Mouse (Mus musculus) MEL (cell line): ENCODE results near the gene Col20a1. TPM values are rescaled to one million over a fixed set of nuclear protein-coding genes. Genes with fewer than 3 reads are reported as not detected.

ENCODE experiments used
- DNase-seq: peaks from one replicate; pipeline ENCODE4 v3.0.0; 2011; ENCODE audit warnings: low read depth, low spot score
- H3K27ac ChIP-seq: 2 replicates; pipeline ENCODE4 v1.5.1; 2012; ENCODE audit warnings: low read depth, mild to moderate bottlenecking, control low read depth, low read length, moderate library complexity; ENCODE audit not compliant: control insufficient read depth
- H3K27me3 ChIP-seq, 2 experiments: fragments of 150-350 bp in 1 of 2; sonication (generic) in 1 of 2; 2 replicates each; pipeline ENCODE4 v1.6.1; 2012; ENCODE audit warnings: low read length in 2 of 2, mild to moderate bottlenecking in 2 of 2, improper control_type of control experiment in 1 of 2, moderate library complexity in 1 of 2; ENCODE audit not compliant: insufficient read depth in 2 of 2, control insufficient read depth in 1 of 2
- H3K36me3 ChIP-seq, 2 experiments: 2 replicates each; pipeline ENCODE4 v1.6.1; 2012 to 2014; ENCODE audit warnings: low read length in 2 of 2, improper control_type of control experiment in 1 of 2, inconsistent platforms in 1 of 2, mild to moderate bottlenecking in 1 of 2; ENCODE audit not compliant: insufficient read depth in 2 of 2, control insufficient read depth in 1 of 2
- H3K4me1 ChIP-seq, 2 experiments: fragments of 150-350 bp in 1 of 2; sonication (generic) in 1 of 2; 2 replicates each; pipeline ENCODE4 v1.6.1; 2012; ENCODE audit warnings: low read length in 2 of 2, improper control_type of control experiment in 1 of 2, mild to moderate bottlenecking in 1 of 2; ENCODE audit not compliant: insufficient read depth in 2 of 2, control insufficient read depth in 1 of 2
- H3K4me3 ChIP-seq, 2 experiments: fragments of 150-350 bp in 1 of 2; sonication (generic) in 1 of 2; 2 replicates each; pipeline ENCODE4 v1.5.1; 2012; ENCODE audit warnings: low read depth in 2 of 2, low read length in 2 of 2, mild to moderate bottlenecking in 2 of 2, moderate library complexity in 2 of 2, control low read depth in 1 of 2, improper control_type of control experiment in 1 of 2; ENCODE audit not compliant: control insufficient read depth in 1 of 2, insufficient read depth in 1 of 2
- H3K79me2 ChIP-seq: 2 replicates; pipeline ENCODE4 v1.6.1; 2012; ENCODE audit warnings: mild to moderate bottlenecking, low read length, moderate library complexity; ENCODE audit not compliant: control insufficient read depth, poor library complexity, insufficient read depth
- H3K9ac ChIP-seq: 2 replicates; pipeline ENCODE4 v1.6.1; 2012; ENCODE audit warnings: low read depth, mild to moderate bottlenecking, control low read depth, low read length, moderate library complexity; ENCODE audit not compliant: control insufficient read depth, poor library complexity, severe bottlenecking
- H3K9me3 ChIP-seq: fragments of 150-350 bp; sonication (generic); replicated peaks from 2 replicates; pipeline ENCODE4 v1.6.1; 2012; ENCODE audit warnings: mild to moderate bottlenecking, low read length, improper control_type of control experiment, moderate library complexity; ENCODE audit not compliant: insufficient read depth
- CHD1 ChIP-seq: IDR thresholded peaks from 2 replicates; pipeline ENCODE4 v1.6.1; 2012; ENCODE audit warnings: low read depth, mild to moderate bottlenecking, inconsistent platforms, low read length, improper control_type of control experiment
- CHD2 ChIP-seq: IDR thresholded peaks from 2 replicates; pipeline ENCODE4 v1.6.1; 2011; ENCODE audit warnings: low read length, improper control_type of control experiment
- CTCF ChIP-seq, 3 experiments: IDR thresholded peaks in 2 of 3; conservative IDR thresholded peaks in 1 of 3; 2 replicates each; pipeline ENCODE4 v1.5.1; 2011 to 2012; ENCODE audit warnings: low read length in 3 of 3, low read depth in 2 of 3, mild to moderate bottlenecking in 2 of 3, improper control_type of control experiment in 1 of 3, inconsistent platforms in 1 of 3, mixed read lengths in 1 of 3, moderate library complexity in 1 of 3; ENCODE audit not compliant: control insufficient read depth in 1 of 3, insufficient read depth in 1 of 3, poor library complexity in 1 of 3, severe bottlenecking in 1 of 3
- EP300 ChIP-seq, 2 experiments: IDR thresholded peaks; 2 replicates each; pipeline ENCODE4 v1.6.1; 2011; ENCODE audit warnings: improper control_type of control experiment in 2 of 2, low read length in 2 of 2, low read depth in 1 of 2, mild to moderate bottlenecking in 1 of 2
- GATA1 ChIP-seq: IDR thresholded peaks from 2 replicates; pipeline ENCODE4 v1.6.1; 2011; ENCODE audit warnings: low read depth, low read length, improper control_type of control experiment
- HCFC1 ChIP-seq: IDR thresholded peaks from 2 replicates; pipeline ENCODE4 v1.6.1; 2012; ENCODE audit warnings: low read depth, mild to moderate bottlenecking, inconsistent platforms, low read length, improper control_type of control experiment, moderate library complexity
- JUND ChIP-seq: IDR thresholded peaks from 2 replicates; pipeline ENCODE4 v1.6.1; 2011; ENCODE audit warnings: low read depth, mild to moderate bottlenecking, improper control_type of control experiment, low read length
- MAFK ChIP-seq: IDR thresholded peaks from 2 replicates; pipeline ENCODE4 v1.6.1; 2011; ENCODE audit warnings: low read depth, mild to moderate bottlenecking, low read length, improper control_type of control experiment, borderline replicate concordance
- MAZ ChIP-seq: IDR thresholded peaks from 2 replicates; pipeline ENCODE4 v1.6.1; 2012; ENCODE audit warnings: low read depth, mild to moderate bottlenecking, inconsistent platforms, low read length, improper control_type of control experiment
- MXI1 ChIP-seq: IDR thresholded peaks from 2 replicates; pipeline ENCODE4 v1.6.1; 2011; ENCODE audit warnings: mild to moderate bottlenecking, low read depth, low read length, improper control_type of control experiment
- MYB ChIP-seq: IDR thresholded peaks from 2 replicates; pipeline ENCODE4 v1.6.1; 2011; ENCODE audit warnings: mild to moderate bottlenecking, low read depth, low read length, improper control_type of control experiment
- MYC ChIP-seq: IDR thresholded peaks from 2 replicates; pipeline ENCODE4 v1.6.1; 2011; ENCODE audit warnings: low read depth, mild to moderate bottlenecking, low read length, improper control_type of control experiment, moderate library complexity
- NELFE ChIP-seq: IDR thresholded peaks from 2 replicates; pipeline ENCODE4 v1.6.1; 2011; ENCODE audit warnings: low read depth, low read length, improper control_type of control experiment
- POLR2A ChIP-seq, 2 experiments: IDR thresholded peaks; 2 replicates each; pipeline ENCODE4 v1.6.1; 2011 to 2012; ENCODE audit warnings: low read length in 2 of 2, mild to moderate bottlenecking in 2 of 2, control low read depth in 1 of 2, improper control_type of control experiment in 1 of 2, low read depth in 1 of 2, moderate library complexity in 1 of 2; ENCODE audit not compliant: control insufficient read depth in 1 of 2, insufficient read depth in 1 of 2, poor library complexity in 1 of 2
- POLR2AphosphoS2 ChIP-seq: IDR thresholded peaks from 2 replicates; pipeline ENCODE4 v1.6.1; 2011; ENCODE audit warnings: low read length, improper control_type of control experiment
- POLR2AphosphoS5 ChIP-seq: IDR thresholded peaks from 2 replicates; pipeline ENCODE4 v1.6.1; 2012; ENCODE audit warnings: low read depth, borderline replicate concordance, mild to moderate bottlenecking, inconsistent platforms, low read length, moderate library complexity, mixed read lengths
- RAD21 ChIP-seq: IDR thresholded peaks from 2 replicates; pipeline ENCODE4 v1.6.1; 2011; ENCODE audit warnings: mild to moderate bottlenecking, low read depth, low read length, improper control_type of control experiment
- RCOR1 ChIP-seq: IDR thresholded peaks from 2 replicates; pipeline ENCODE4 v1.6.1; 2012; ENCODE audit warnings: low read depth, mild to moderate bottlenecking, inconsistent platforms, low read length, improper control_type of control experiment
- SIN3A ChIP-seq: IDR thresholded peaks from 2 replicates; pipeline ENCODE4 v1.6.1; 2012; ENCODE audit warnings: low read length, improper control_type of control experiment, inconsistent platforms
- TAL1 ChIP-seq: IDR thresholded peaks from 2 replicates; pipeline ENCODE4 v1.6.1; 2012; ENCODE audit warnings: mild to moderate bottlenecking, inconsistent platforms, low read length, moderate library complexity, mixed read lengths
- TCF12 ChIP-seq: IDR thresholded peaks from 2 replicates; pipeline ENCODE4 v1.6.1; 2014; ENCODE audit warnings: low read depth, mild to moderate bottlenecking, inconsistent platforms, low read length, improper control_type of control experiment, moderate library complexity
- UBTF ChIP-seq: IDR thresholded peaks from 2 replicates; pipeline ENCODE4 v1.6.1; 2012; ENCODE audit warnings: low read depth, mild to moderate bottlenecking, inconsistent platforms, low read length, improper control_type of control experiment, moderate library complexity, borderline replicate concordance; ENCODE audit not compliant: insufficient read depth
- USF2 ChIP-seq, 2 experiments: IDR thresholded peaks; 2 replicates each; pipeline ENCODE4 v1.6.1; 2011 to 2012; ENCODE audit warnings: improper control_type of control experiment in 2 of 2, low read length in 2 of 2, borderline replicate concordance in 1 of 2, inconsistent platforms in 1 of 2, low read depth in 1 of 2, mild to moderate bottlenecking in 1 of 2; ENCODE audit not compliant: insufficient read depth in 1 of 2
- ZMIZ1 ChIP-seq: IDR thresholded peaks from 2 replicates; pipeline ENCODE4 v1.6.1; 2012; ENCODE audit warnings: low read depth, mild to moderate bottlenecking, inconsistent platforms, low read length, improper control_type of control experiment, moderate library complexity
- ZNF384 ChIP-seq: IDR thresholded peaks from 2 replicates; pipeline ENCODE4 v1.6.1; 2012; ENCODE audit warnings: low read depth, mild to moderate bottlenecking, inconsistent platforms, low read length, improper control_type of control experiment
- polyA plus RNA-seq, 2 experiments: library from polyadenylated mRNA; stranded (reverse) in 1 of 2; unstranded in 1 of 2; fragments of >175 nt in 1 of 2; fragments of >200 nt in 1 of 2; gene quantifications; 2 replicates each; pipeline versions ENCODE4 v1.2.1 to v1.2.4; 2012; ENCODE audit warnings: low replicate concordance in 2 of 2, low read depth in 1 of 2; ENCODE audit not compliant: insufficient read length in 2 of 2, insufficient read depth in 1 of 2, missing spikeins in 1 of 2
- total RNA-seq: library from RNA; depleted of rRNA; stranded (reverse); fragments of 300-350 nt; gene quantifications from 2 replicates; pipeline ENCODE4 v1.2.3, GENCODE M21; 2012

Gene Col20a1
- total and polyA plus RNA-seq, 3 experiments: 0.23 to 0.40 TPM; not detected in 1

- DNase-seq: no peak
- Histone ChIP-seq H3K9me3 (no peaks in the 10 kb centered on the region), H3K36me3 (no peaks in the 10 kb centered on the region), H3K79me2 (no peaks in the 10 kb centered on the region), H3K27ac (no peak overlapping the region), H3K4me3 (no peak overlapping the region), H3K4me1 (no peaks in the 10 kb centered on the region), H3K9ac (no peak overlapping the region), H3K27me3 (peaks cover 0 to 3% of the 10 kb centered on the region in 2 experiments; a peak in 1 of 4 replicates)
- no peak for TF ChIP-seq SIN3A
- no peak for TF ChIP-seq CTCF (IDR thresholded peaks at IDR 0.05 in 2 of 3, conservative IDR thresholded peaks at IDR 0.05 in 1 of 3; ENCODE audit: control insufficient read depth in 1 of 3, insufficient read depth in 1 of 3, low read depth in 2 of 3, low read length in 3 of 3, poor library complexity in 1 of 3, severe bottlenecking in 1 of 3)
- TF ChIP-seq CHD2: no peak
- TF ChIP-seq MYB: no peak
- TF ChIP-seq UBTF: no peak
- TF ChIP-seq USF2 (IDR thresholded peaks at IDR 0.05; ENCODE audit: borderline replicate concordance in 1 of 2, insufficient read depth in 1 of 2, low read depth in 1 of 2, low read length in 2 of 2): no peak
- no peak for TF ChIP-seq MAFK
- no peak for TF ChIP-seq HCFC1
- no peak for TF ChIP-seq EP300 (IDR thresholded peaks at IDR 0.05; ENCODE audit: low read depth in 1 of 2, low read length in 2 of 2)
- no peak for TF ChIP-seq POLR2A (IDR thresholded peaks at IDR 0.05; ENCODE audit: control insufficient read depth in 1 of 2, insufficient read depth in 1 of 2, low read depth in 1 of 2, low read length in 2 of 2, poor library complexity in 1 of 2)
Observed at GRCm38 (mm10) chr2:181038644-181039355, 52.5 kb downstream of the Col20a1 start.

DNA sequence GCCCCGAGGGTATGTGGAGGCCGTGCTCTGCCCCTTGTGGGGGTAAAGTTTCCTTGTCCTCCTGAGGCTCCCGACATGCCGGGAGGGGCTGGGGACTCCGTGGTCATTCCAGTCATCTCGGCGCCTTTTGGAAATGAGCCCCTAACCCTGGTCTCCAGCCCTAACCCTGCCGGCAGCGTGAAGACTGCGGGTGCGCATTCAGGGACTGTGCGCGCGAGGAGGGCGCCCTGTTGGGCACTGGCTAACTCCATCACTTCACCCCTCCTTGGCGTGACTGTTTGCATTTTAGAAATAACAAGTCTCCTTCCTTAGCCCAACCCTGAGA lies 53.0 kb downstream of the Col20a1 start:
- Histone ChIP-seq H3K4me3 (no peak overlapping the region), H3K4me1 (no peaks in the 10 kb centered on the region)
- DNase-seq: no peak
- no peak for TF ChIP-seq RCOR1
- no peak for TF ChIP-seq NELFE
- no peak for TF ChIP-seq CHD1
- no peak for TF ChIP-seq MXI1
- TF ChIP-seq, all 39 proteins: peak for 0
- no peak overlapping the region for H3K27ac ChIP-seq
- H3K9ac ChIP-seq: no peak overlapping the region
- H3K9me3 ChIP-seq: no peaks in the 10 kb centered on the region
- no peaks in the 10 kb centered on the region for H3K79me2 ChIP-seq
- peaks cover 0 to 3% of the 10 kb centered on the region in 2 experiments; a peak in 1 of 4 replicates for H3K27me3 ChIP-seq
- no peaks in the 10 kb centered on the region for H3K36me3 ChIP-seq

DNA sequence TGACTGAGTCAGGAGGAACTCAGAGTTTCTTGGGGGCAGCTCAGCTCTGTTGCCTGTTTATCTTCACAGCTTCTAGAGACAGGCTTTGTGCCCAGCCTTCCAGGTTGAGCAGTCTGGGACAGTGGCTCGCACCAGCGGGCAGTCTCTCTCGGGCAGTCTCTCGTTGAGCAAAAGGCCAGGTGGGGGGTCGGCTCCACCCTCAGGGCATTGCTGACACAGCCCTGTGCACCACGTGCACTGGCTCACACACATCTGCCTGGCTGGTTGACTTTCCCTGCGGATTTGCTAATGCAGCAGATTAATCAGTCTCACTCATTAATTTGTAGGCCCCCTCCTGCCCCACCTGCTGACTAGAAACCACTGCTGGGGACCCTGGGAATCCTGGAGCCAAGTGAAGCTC lies 55.6 kb downstream of the Col20a1 start:
- Histone ChIP-seq H3K4me1 (no peaks in the 10 kb centered on the region), H3K27me3 (peaks cover 0 to under 1% of the 10 kb centered on the region in 2 experiments; a peak in 1 of 4 replicates), H3K27ac (no peak overlapping the region), H3K79me2 (no peaks in the 10 kb centered on the region), H3K36me3 (no peaks in the 10 kb centered on the region), H3K9ac (no peak overlapping the region), H3K4me3 (no peak overlapping the region), H3K9me3 (no peaks in the 10 kb centered on the region)
- TF ChIP-seq ZNF384: no peak
- no peak for TF ChIP-seq TAL1
- TF ChIP-seq POLR2AphosphoS2: no peak
- no peak for TF ChIP-seq RAD21
- no peak for TF ChIP-seq UBTF
- no peak for TF ChIP-seq MAZ
- TF ChIP-seq ZMIZ1: no peak
- TF ChIP-seq SIN3A: no peak
- no peak for TF ChIP-seq GATA1
- TF ChIP-seq MYC: no peak
- TF ChIP-seq MXI1: no peak
- TF ChIP-seq EP300 (IDR thresholded peaks at IDR 0.05; ENCODE audit: low read depth in 1 of 2, low read length in 2 of 2): no peak
- no peak for TF ChIP-seq MYB
- TF ChIP-seq TCF12: no peak
- no peak for TF ChIP-seq POLR2AphosphoS5
- TF ChIP-seq JUND: no peak
- TF ChIP-seq CHD2: no peak
- DNase-seq: no peak
